Mouse (Mus musculus): ENCODE results near the gene Gm20388.

- TF ChIP-seq POLR2A (IDR thresholded peaks at IDR 0.05; ENCODE audit: extremely low read depth, insufficient read depth, low read length) (no peak), CTCF (IDR thresholded peaks at IDR 0.05; ENCODE audit: extremely low read depth, insufficient read depth, low read length) (no peak)
These were observed 629.4 kb downstream of the Gm20388 start for GRCm38 (mm10) chr8:120539775-120540625.

All from cortical plate, adult 2 months (tissue).